Mouse (Mus musculus): ENCODE results near the gene Mdm2. TPM values are rescaled to one million over a fixed set of nuclear protein-coding genes. Genes with fewer than 3 reads are reported as not detected.
"Not testable (repeated sequence)": the region's sequence is repeated elsewhere in the genome, so short reads cannot be mapped to it uniquely, and the experiment has no call there.

Mdm2 gene
- polyA plus RNA-seq, 1 experiment from 2014 or later, result 39.7 TPM

GRCm38 (mm10) chr10:117737498-117737897 lies 26.9 kb upstream of the Mdm2 start:
- DNase-seq (ENCODE audit: low spot score), result not testable (repeated sequence)

GRCm38 (mm10) chr10:117737075-117737474 lies 26.5 kb upstream of the Mdm2 start:
- 74% methylated on average over 4 of the region's 4 CpGs for WGBS
- Histone ChIP-seq H3K9ac (ENCODE audit: low read length) (no peak overlapping the region), H3K36me3 (ENCODE audit: control insufficient read depth, insufficient read depth, low read length) (peaks cover 41% of the 10 kb centered on the region), H3K9me3 (ENCODE audit: control insufficient read depth, low read length) (no peaks in the 10 kb centered on the region), H3K27me3 (replicated peaks; ENCODE audit: control insufficient read depth, insufficient read depth, low read length) (no peaks in the 10 kb centered on the region), H3K4me2 (ENCODE audit: low read length) (no peak overlapping the region), H3K27ac (ENCODE audit: low read depth) (no peak overlapping the region), H3K4me1 (replicated peaks; ENCODE audit: control insufficient read depth, insufficient read depth, low read length) (no peaks in the 10 kb centered on the region), H3K4me3 (ENCODE audit: low read depth, low read length) (no peak overlapping the region)
- no peak for ATAC-seq (replicated peaks; ENCODE audit: low FRiP score, low TSS enrichment, low read depth)
- DNase-seq (ENCODE audit: low spot score), result no peak

More at GRCm38 (mm10) chr10:117737498-117737897, 26.9 kb upstream of the Mdm2 start:
- not testable (repeated sequence) for H3K9me3 ChIP-seq (ENCODE audit: control insufficient read depth, low read length); H3K9ac ChIP-seq (ENCODE audit: low read length); ATAC-seq (replicated peaks; ENCODE audit: low FRiP score, low TSS enrichment, low read depth); H3K4me2 ChIP-seq (ENCODE audit: low read length); H3K4me1 ChIP-seq (replicated peaks; ENCODE audit: control insufficient read depth, insufficient read depth, low read length); H3K27ac ChIP-seq (ENCODE audit: low read depth); H3K27me3 ChIP-seq (replicated peaks; ENCODE audit: control insufficient read depth, insufficient read depth, low read length); H3K4me3 ChIP-seq (ENCODE audit: low read depth, low read length)
- peaks cover 41% of the 10 kb centered on the region for H3K36me3 ChIP-seq (ENCODE audit: control insufficient read depth, insufficient read depth, low read length)
- 85% methylated on average over 8 of the region's 8 CpGs for WGBS

- no peaks in the 10 kb centered on the region for H3K9me3 ChIP-seq (ENCODE audit: control insufficient read depth, low read length)
Measured at GRCm38 (mm10) chr10:117736573-117736972, 26.0 kb upstream of the Mdm2 start.

GRCm38 (mm10) chr10:117735396-117735795 lies 24.8 kb upstream of the Mdm2 start:
- not testable (repeated sequence) for H3K27ac ChIP-seq (ENCODE audit: low read depth); H3K9me3 ChIP-seq (ENCODE audit: control insufficient read depth, low read length); H3K4me3 ChIP-seq (ENCODE audit: low read depth, low read length); H3K4me1 ChIP-seq (replicated peaks; ENCODE audit: control insufficient read depth, insufficient read depth, low read length); ATAC-seq (replicated peaks; ENCODE audit: low FRiP score, low TSS enrichment, low read depth); H3K27me3 ChIP-seq (replicated peaks; ENCODE audit: control insufficient read depth, insufficient read depth, low read length); H3K4me2 ChIP-seq (ENCODE audit: low read length); H3K9ac ChIP-seq (ENCODE audit: low read length); DNase-seq (ENCODE audit: low spot score)
- peaks cover 38% of the 10 kb centered on the region for H3K36me3 ChIP-seq (ENCODE audit: control insufficient read depth, insufficient read depth, low read length)
- 88% methylated on average over 11 of the region's 12 CpGs for whole genome bisulfite sequencing

More at GRCm38 (mm10) chr10:117736573-117736972, 26.0 kb upstream of the Mdm2 start:
- H3K27me3 ChIP-seq (replicated peaks; ENCODE audit: control insufficient read depth, insufficient read depth, low read length), result no peaks in the 10 kb centered on the region
- peaks cover 41% of the 10 kb centered on the region for H3K36me3 ChIP-seq (ENCODE audit: control insufficient read depth, insufficient read depth, low read length)
- ATAC-seq (replicated peaks; ENCODE audit: low FRiP score, low TSS enrichment, low read depth) (no peak), DNase-seq (ENCODE audit: low spot score) (no peak)
- H3K4me1 ChIP-seq (replicated peaks; ENCODE audit: control insufficient read depth, insufficient read depth, low read length), result no peaks in the 10 kb centered on the region
- no peak overlapping the region for H3K4me3 ChIP-seq (ENCODE audit: low read depth, low read length)
- no peak overlapping the region for H3K4me2 ChIP-seq (ENCODE audit: low read length)
- no peak overlapping the region for H3K27ac ChIP-seq (ENCODE audit: low read depth)
- no peak overlapping the region for H3K9ac ChIP-seq (ENCODE audit: low read length)
- WGBS, result 96% methylated on average over 5 of the region's 5 CpGs

GRCm38 (mm10) chr10:117734104-117734852 lies 23.7 kb upstream of the Mdm2 start:
- H3K27ac ChIP-seq (ENCODE audit: low read depth); H3K4me3 ChIP-seq (ENCODE audit: low read depth, low read length); H3K4me1 ChIP-seq (replicated peaks; ENCODE audit: control insufficient read depth, insufficient read depth, low read length); H3K9ac ChIP-seq (ENCODE audit: low read length); DNase-seq (ENCODE audit: low spot score); H3K9me3 ChIP-seq (ENCODE audit: control insufficient read depth, low read length); H3K4me2 ChIP-seq (ENCODE audit: low read length); ATAC-seq (replicated peaks; ENCODE audit: low FRiP score, low TSS enrichment, low read depth); H3K27me3 ChIP-seq (replicated peaks; ENCODE audit: control insufficient read depth, insufficient read depth, low read length): not testable (repeated sequence)
- 64% methylated on average over 9 of the region's 10 CpGs for WGBS
- peaks cover 29% of the 10 kb centered on the region for H3K36me3 ChIP-seq (ENCODE audit: control insufficient read depth, insufficient read depth, low read length)

- not testable (repeated sequence) for ATAC-seq (replicated peaks; ENCODE audit: low FRiP score, low TSS enrichment, low read depth); H3K9me3 ChIP-seq (ENCODE audit: control insufficient read depth, low read length); H3K27me3 ChIP-seq (replicated peaks; ENCODE audit: control insufficient read depth, insufficient read depth, low read length); H3K4me3 ChIP-seq (ENCODE audit: low read depth, low read length); H3K27ac ChIP-seq (ENCODE audit: low read depth); H3K9ac ChIP-seq (ENCODE audit: low read length); DNase-seq (ENCODE audit: low spot score); H3K4me2 ChIP-seq (ENCODE audit: low read length); H3K4me1 ChIP-seq (replicated peaks; ENCODE audit: control insufficient read depth, insufficient read depth, low read length)
- peaks cover 23% of the 10 kb centered on the region for H3K36me3 ChIP-seq (ENCODE audit: control insufficient read depth, insufficient read depth, low read length)
- 59% methylated on average over 8 of the region's 8 CpGs for WGBS
Measured at GRCm38 (mm10) chr10:117733626-117734025, 23.1 kb upstream of the Mdm2 start.

GRCm38 (mm10) chr10:117732962-117733592 lies 22.5 kb upstream of the Mdm2 start:
- ATAC-seq (replicated peaks; ENCODE audit: low FRiP score, low TSS enrichment, low read depth), result no peak
- 81% methylated on average over 14 of the region's 14 CpGs for WGBS
- Histone ChIP-seq H3K36me3 (ENCODE audit: control insufficient read depth, insufficient read depth, low read length) (peaks cover 18% of the 10 kb centered on the region), H3K4me3 (ENCODE audit: low read depth, low read length) (no peak overlapping the region), H3K4me2 (ENCODE audit: low read length) (no peak overlapping the region), H3K9me3 (ENCODE audit: control insufficient read depth, low read length) (no peaks in the 10 kb centered on the region), H3K27me3 (replicated peaks; ENCODE audit: control insufficient read depth, insufficient read depth, low read length) (no peaks in the 10 kb centered on the region), H3K9ac (ENCODE audit: low read length) (no peak overlapping the region), H3K27ac (ENCODE audit: low read depth) (no peak overlapping the region), H3K4me1 (replicated peaks; ENCODE audit: control insufficient read depth, insufficient read depth, low read length) (no peaks in the 10 kb centered on the region; the same call in 1 of the 2 replicates)
- no peak for DNase-seq (ENCODE audit: low spot score)

- WGBS, result 77% methylated on average over 5 of the region's 5 CpGs
Measured at GRCm38 (mm10) chr10:117732184-117732583, 21.6 kb upstream of the Mdm2 start.

More at GRCm38 (mm10) chr10:117732184-117732583, 21.6 kb upstream of the Mdm2 start:
- H3K9me3 ChIP-seq (ENCODE audit: control insufficient read depth, low read length), result no peaks in the 10 kb centered on the region
- no peak overlapping the region for H3K4me3 ChIP-seq (ENCODE audit: low read depth, low read length)
- no peaks in the 10 kb centered on the region; the same call in 1 of the 2 replicates for H3K4me1 ChIP-seq (replicated peaks; ENCODE audit: control insufficient read depth, insufficient read depth, low read length)
- no peaks in the 10 kb centered on the region for H3K27me3 ChIP-seq (replicated peaks; ENCODE audit: control insufficient read depth, insufficient read depth, low read length)
- peaks cover 11% of the 10 kb centered on the region for H3K36me3 ChIP-seq (ENCODE audit: control insufficient read depth, insufficient read depth, low read length)
- H3K9ac ChIP-seq (ENCODE audit: low read length), result no peak overlapping the region
- no peak overlapping the region for H3K27ac ChIP-seq (ENCODE audit: low read depth)
- H3K4me2 ChIP-seq (ENCODE audit: low read length), result no peak overlapping the region
- ATAC-seq (replicated peaks; ENCODE audit: low FRiP score, low TSS enrichment, low read depth) (no peak), DNase-seq (ENCODE audit: low spot score) (no peak)
